Mouse (Mus musculus) brain, embryonic 14.5 days (tissue): ENCODE results near the gene Atf5. TPM values are rescaled to one million over a fixed set of nuclear protein-coding genes. Genes with fewer than 3 reads are reported as not detected.

ENCODE experiments used
- DNase-seq: peaks from one replicate; pipeline ENCODE4 v3.0.0-alpha.2; 2011; ENCODE audit warnings: low read depth
- CTCF ChIP-seq: fragments of 200-500 bp; IDR thresholded peaks from 2 replicates; pipeline ENCODE4 v1.5.1; 2012; ENCODE audit warnings: inconsistent platforms, mild to moderate bottlenecking, moderate library complexity, borderline replicate concordance; ENCODE audit not compliant: insufficient read depth, insufficient read length; ENCODE audit errors: extremely low read depth
- POLR2A ChIP-seq: fragments of 200-500 bp; IDR thresholded peaks from 2 replicates; pipeline ENCODE4 v1.6.1; 2012; ENCODE audit warnings: mild to moderate bottlenecking, inconsistent platforms, borderline replicate concordance; ENCODE audit not compliant: poor library complexity, insufficient read depth, insufficient read length, severe bottlenecking; ENCODE audit errors: extremely low read depth
- polyA plus RNA-seq: library from polyadenylated mRNA; depleted of rRNA; stranded (reverse); fragments of >200 nt; gene quantifications from 2 replicates; pipeline ENCODE4 v1.2.3, GENCODE M21; 2012

Gene Atf5
- polyA plus RNA-seq, 1 experiment = 24.8 TPM

- peak; percentile 58 for DNase-seq
- TF ChIP-seq POLR2A = no peak
- peak; percentile 12; the same call in 1 of the 2 replicates for TF ChIP-seq CTCF
Measured at GRCm38 (mm10) chr7:44818164-44818563, 1.7 kb upstream of the Atf5 start.

- TF ChIP-seq POLR2A = no peak
- no peak for TF ChIP-seq CTCF
- DNase-seq = no peak
Measured at GRCm38 (mm10) chr7:44817441-44817840, 983 bp upstream of the Atf5 start.

GRCm38 (mm10) chr7:44815721-44816469 is 563 bp downstream of the Atf5 start, which contains the start of the genes Nup62 and Il4i1:
Gene Nup62, plus strand, starts transcription at chr7:44816088.
Gene Il4i1, plus strand, starts transcription at chr7:44816387.
- peak; percentile 8; the same call in 1 of the 2 replicates for TF ChIP-seq CTCF
- peak; percentile 21; the same call in 1 of the 2 replicates for TF ChIP-seq POLR2A
- DNase-seq = peak; percentile 100

GRCm38 (mm10) chr7:44814952-44815553 is 1.4 kb downstream of the Atf5 start:
- DNase-seq = no peak
- TF ChIP-seq CTCF (no peak), POLR2A (no peak)

- no peak for DNase-seq
- TF ChIP-seq CTCF = no peak
- TF ChIP-seq POLR2A = no peak
Measured at GRCm38 (mm10) chr7:44814423-44814822, 2.0 kb downstream of the Atf5 start.

GRCm38 (mm10) chr7:44813985-44814384 is 2.5 kb downstream of the Atf5 start:
- TF ChIP-seq CTCF = no peak
- TF ChIP-seq POLR2A = no peak
- DNase-seq = no peak

GRCm38 (mm10) chr7:44812651-44813325 is 3.7 kb downstream of the Atf5 start:
- TF ChIP-seq CTCF (no peak), POLR2A (no peak)
- DNase-seq = no peak

- DNase-seq = no peak
- no peak for TF ChIP-seq POLR2A
- TF ChIP-seq CTCF = no peak
Measured at GRCm38 (mm10) chr7:44810819-44811557, 5.5 kb downstream of the Atf5 start.

- TF ChIP-seq CTCF (no peak), POLR2A (no peak)
- DNase-seq = no peak
Measured at GRCm38 (mm10) chr7:44810365-44810764, 6.1 kb downstream of the Atf5 start.

GRCm38 (mm10) chr7:44809466-44809865 is 7.0 kb downstream of the Atf5 start:
- TF ChIP-seq CTCF (no peak), POLR2A (no peak)
- DNase-seq = no peak

GRCm38 (mm10) chr7:44808927-44809326 is 7.5 kb downstream of the Atf5 start:
- TF ChIP-seq CTCF (no peak), POLR2A (no peak)
- DNase-seq = no peak

GRCm38 (mm10) chr7:44792781-44793180 is 23.7 kb downstream of the Atf5 start:
- no peak for TF ChIP-seq CTCF
- no peak for TF ChIP-seq POLR2A
- DNase-seq = no peak
